Mouse (Mus musculus) common myeloid progenitor, adult 5-6 weeks (primary cell): Measurements from ENCODE around the gene Cfap126. TPM values are rescaled to one million over a fixed set of nuclear protein-coding genes. Genes with fewer than 3 reads are reported as not detected.
A peak's percentile ranks its signal among the peaks of the same experiment; 100 is the strongest.
"Not testable (repeated sequence)": the region's sequence is repeated elsewhere in the genome, so short reads cannot be mapped to it uniquely, and the experiment has no call there.

ENCODE experiments used
- ATAC-seq: replicated peaks from 2 replicates; pipeline ENCODE4 v1.8.0; 2016; ENCODE audit warnings: low read depth, mild to moderate bottlenecking, moderate TSS enrichment, inconsistent platforms; ENCODE audit not compliant: poor library complexity, severe bottlenecking
- total RNA-seq: library from RNA; stranded (forward); fragments of 200-1000, 187-1606 nt; gene quantifications from 2 replicates; pipeline ENCODE4 v1.2.3, GENCODE M21; 2017

Gene Cfap126
- total RNA-seq, result 2.1 and 5.3 TPM in 2 replicates

GRCm38 (mm10) chr1:171113873-171114299 lies at the start of gene Cfap126:
Cfap126 (plus strand) TSS chr1:171113918.
- ATAC-seq, result peak; percentile 56

GRCm38 (mm10) chr1:171064491-171065242 lies 49.1 kb upstream of the Cfap126 start, which contains the start of gene Fcgr3:
Fcgr3 (minus strand) TSS chr1:171064935.
- ATAC-seq, result peak; percentile 37

- ATAC-seq, result peak; percentile 1; the same call in 1 of the 2 replicates
Measured at GRCm38 (mm10) chr1:171065243-171065587, 48.5 kb upstream of the Cfap126 start.

- not testable (repeated sequence) for ATAC-seq
Measured at GRCm38 (mm10) chr1:171065768-171066167, 48.0 kb upstream of the Cfap126 start.

- ATAC-seq, result peak; percentile 9
Measured at GRCm38 (mm10) chr1:171066583-171066982, 47.1 kb upstream of the Cfap126 start.

- not testable (repeated sequence) for ATAC-seq
Measured at GRCm38 (mm10) chr1:171067928-171068327, 45.8 kb upstream of the Cfap126 start.

GRCm38 (mm10) chr1:171069508-171069907 lies 44.2 kb upstream of the Cfap126 start:
- not testable (repeated sequence) for ATAC-seq

GRCm38 (mm10) chr1:171070879-171071278 lies 42.8 kb upstream of the Cfap126 start:
- not testable (repeated sequence) for ATAC-seq

GRCm38 (mm10) chr1:171071726-171072125 lies 42.0 kb upstream of the Cfap126 start:
- ATAC-seq, result peak; percentile 28

GRCm38 (mm10) chr1:171072217-171072616 lies 41.5 kb upstream of the Cfap126 start:
- ATAC-seq, result peak; percentile 22

GRCm38 (mm10) chr1:171074283-171074682 lies 39.4 kb upstream of the Cfap126 start:
- ATAC-seq, result peak; percentile 3; the same call in 1 of the 2 replicates

- ATAC-seq, result not testable (repeated sequence)
Measured at GRCm38 (mm10) chr1:171076176-171076575, 37.5 kb upstream of the Cfap126 start.

- ATAC-seq, result not testable (repeated sequence)
Measured at GRCm38 (mm10) chr1:171077192-171077591, 36.5 kb upstream of the Cfap126 start.

GRCm38 (mm10) chr1:171077955-171078354 lies 35.8 kb upstream of the Cfap126 start:
- ATAC-seq, result peak; percentile 27

GRCm38 (mm10) chr1:171078419-171078818 lies 35.3 kb upstream of the Cfap126 start:
- not testable (repeated sequence) for ATAC-seq

GRCm38 (mm10) chr1:171079345-171079744 lies 34.4 kb upstream of the Cfap126 start:
- ATAC-seq, result peak; percentile 31

GRCm38 (mm10) chr1:171079825-171080224 lies 33.9 kb upstream of the Cfap126 start:
- ATAC-seq, result peak; percentile 18

GRCm38 (mm10) chr1:171081512-171082231 lies 32.0 kb upstream of the Cfap126 start:
- ATAC-seq, result peak; percentile 8

- no peak; the same call in 1 of the 2 replicates for ATAC-seq
Measured at GRCm38 (mm10) chr1:171085718-171086117, 28.0 kb upstream of the Cfap126 start.

- not testable (repeated sequence) for ATAC-seq
Measured at GRCm38 (mm10) chr1:171088237-171088869, 25.4 kb upstream of the Cfap126 start.
